Mouse (Mus musculus) neural tube, embryonic 12.5 days (tissue): ENCODE measurements around the gene Bcl7c. TPM values are rescaled to one million over a fixed set of nuclear protein-coding genes. Genes with fewer than 3 reads are reported as not detected.
"Not testable (repeated sequence)": the region's sequence is repeated elsewhere in the genome, so short reads cannot be mapped to it uniquely, and the experiment has no call there.

Experiments used
- ATAC-seq: fragments of 200-750 bp; cut with Nextera tagmentation; 2 replicates; pipeline ENCODE4 v1.8.0; 2017; ENCODE audit warnings: low read depth, mild to moderate bottlenecking, moderate TSS enrichment, moderate library complexity; ENCODE audit not compliant: low FRiP score
- H3K27ac ChIP-seq: fragments of 300-500 bp; sonication (generic); 2 replicates; pipeline ENCODE4 v1.5.1; 2016
- H3K27me3 ChIP-seq: fragments of 300-500 bp; sonication (generic); replicated peaks from 2 replicates; pipeline ENCODE4 v1.6.1; 2016; ENCODE audit warnings: mild to moderate bottlenecking
- H3K36me3 ChIP-seq: fragments of 300-500 bp; sonication (generic); 2 replicates; pipeline ENCODE4 v1.6.1; 2016; ENCODE audit warnings: mild to moderate bottlenecking
- H3K4me1 ChIP-seq: fragments of 300-500 bp; sonication (generic); 2 replicates; pipeline ENCODE4 v1.6.1; 2016
- H3K4me2 ChIP-seq: fragments of 300-500 bp; sonication (generic); replicated peaks from 2 replicates; pipeline ENCODE4 v1.6.1; 2016; ENCODE audit warnings: mild to moderate bottlenecking
- H3K4me3 ChIP-seq: fragments of 300-500 bp; sonication (generic); 2 replicates; pipeline ENCODE4 v1.5.1; 2016
- H3K9ac ChIP-seq: fragments of 300-500 bp; sonication (generic); 2 replicates; pipeline ENCODE4 v1.6.1; 2016; ENCODE audit warnings: mild to moderate bottlenecking
- H3K9me3 ChIP-seq: fragments of 300-500 bp; sonication (generic); 2 replicates; pipeline ENCODE4 v1.6.1; 2016; ENCODE audit warnings: mild to moderate bottlenecking
- WGBS: fragments of 180-500 bp; shearing (Covaris S2); methylation state at CpG from one replicate; pipeline ENCODE4 v1.1.7; 2016; 5-methylcytosine and 5-hydroxymethylcytosine counted together
- polyA plus RNA-seq: library from polyadenylated mRNA; unstranded; fragments of >200 nt; fragmentation: Nextera tagmentation; extraction: Ambion mirVana; gene quantifications from 2 replicates; pipeline ENCODE4 v1.2.1, GENCODE M21; 2016

The Bcl7c gene
- polyA plus RNA-seq, 1 experiment from 2014 or later = 71.1 TPM

DNA sequence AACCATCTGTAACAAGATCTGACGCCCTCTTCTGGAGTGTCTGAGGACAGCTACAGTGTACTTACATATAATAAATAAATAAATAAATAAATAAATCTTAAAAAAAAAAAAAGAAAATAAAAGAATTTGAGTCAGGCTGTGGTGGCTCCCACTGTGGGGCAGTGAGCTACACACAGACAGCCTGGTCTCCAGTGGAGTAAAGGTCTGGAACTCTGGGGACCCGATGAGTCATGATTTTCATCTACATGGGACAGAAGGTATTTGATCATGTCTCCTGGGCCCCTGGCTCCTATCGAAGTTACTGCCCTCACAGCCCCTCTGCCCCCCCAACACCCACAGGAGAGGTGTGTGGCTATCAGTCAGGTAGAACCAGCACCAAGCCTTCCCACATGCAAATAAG, 57.1 kb downstream of the Bcl7c start:
- WGBS = 76% methylated on average over 2 of the region's 3 CpGs
- ATAC-seq = no peak
- Histone ChIP-seq H3K36me3 (no peaks in the 10 kb centered on the region), H3K4me3 (no peak overlapping the region), H3K27me3 (no peaks in the 10 kb centered on the region; the same call in 1 of the 2 replicates), H3K4me2 (peak overlapping the region; percentile 26), H3K9ac (no peak overlapping the region), H3K9me3 (no peaks in the 10 kb centered on the region), H3K27ac (no peak overlapping the region), H3K4me1 (no peaks in the 10 kb centered on the region)

DNA sequence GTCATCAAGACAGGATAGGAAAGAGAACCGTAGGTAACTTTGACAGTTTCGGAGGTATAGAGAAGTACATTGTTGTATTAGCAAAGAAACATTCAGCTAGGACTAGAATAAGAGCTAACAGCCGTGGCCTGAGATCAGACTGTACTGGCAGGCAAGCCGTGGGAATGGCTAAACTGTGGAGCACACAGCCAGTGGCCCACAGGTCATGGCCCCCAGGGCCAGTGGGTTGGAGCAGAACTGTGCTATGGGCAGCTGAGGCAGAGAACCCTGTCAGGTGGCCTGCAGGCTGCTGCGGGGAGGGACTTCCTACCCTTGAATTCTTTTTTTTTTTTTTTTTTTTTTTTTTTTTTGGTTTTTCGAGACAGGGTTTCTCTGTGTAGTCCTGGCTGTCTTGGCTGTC, 59.5 kb downstream of the Bcl7c start:
- Histone ChIP-seq H3K9ac (no peak overlapping the region), H3K27me3 (no peaks in the 10 kb centered on the region; the same call in 1 of the 2 replicates), H3K4me2 (no peak overlapping the region), H3K4me1 (no peaks in the 10 kb centered on the region), H3K4me3 (no peak overlapping the region), H3K27ac (no peak overlapping the region), H3K36me3 (no peaks in the 10 kb centered on the region), H3K9me3 (no peaks in the 10 kb centered on the region)
- 84% methylated on average over 6 of the region's 6 CpGs for WGBS
- no peak for ATAC-seq

DNA sequence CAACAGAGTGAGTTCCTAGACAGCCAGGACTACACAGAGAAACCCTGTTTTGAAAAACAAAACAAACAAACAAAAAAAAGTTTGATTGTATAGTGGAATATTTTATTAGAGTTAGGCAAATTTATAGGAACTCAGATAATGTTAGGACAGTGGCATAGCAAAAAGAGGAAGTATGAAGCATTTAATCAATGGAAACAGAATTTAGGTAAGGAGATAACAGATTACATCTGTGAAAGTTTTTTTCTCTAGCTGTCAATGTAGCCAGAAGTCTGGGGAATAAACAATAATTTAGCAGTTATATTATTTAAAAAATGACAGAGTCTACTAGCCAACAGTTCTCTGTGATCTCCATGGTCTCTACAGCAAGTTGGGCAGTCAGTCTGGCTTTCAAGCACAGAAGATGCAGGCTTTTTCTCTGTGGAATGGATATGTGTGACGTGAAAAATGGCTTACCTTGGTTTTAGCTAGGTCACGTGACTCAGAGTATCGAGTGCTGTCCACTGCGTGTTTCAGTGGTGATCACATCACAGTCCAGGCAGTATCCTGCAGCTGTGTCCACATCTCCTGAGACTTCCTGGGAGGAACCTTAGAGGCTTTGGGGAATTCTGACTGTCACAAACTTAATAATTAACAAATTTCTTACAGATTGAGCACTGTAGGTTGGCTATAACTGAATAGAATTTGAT, 60.1 kb downstream of the Bcl7c start:
- Histone ChIP-seq H3K9me3 (no peaks in the 10 kb centered on the region), H3K9ac (no peak overlapping the region), H3K36me3 (no peaks in the 10 kb centered on the region), H3K4me3 (no peak overlapping the region), H3K27ac (no peak overlapping the region), H3K4me2 (no peak overlapping the region), H3K4me1 (no peaks in the 10 kb centered on the region), H3K27me3 (no peaks in the 10 kb centered on the region; the same call in 1 of the 2 replicates)
- WGBS = 84% methylated on average over 4 of the region's 4 CpGs
- ATAC-seq = no peak

DNA sequence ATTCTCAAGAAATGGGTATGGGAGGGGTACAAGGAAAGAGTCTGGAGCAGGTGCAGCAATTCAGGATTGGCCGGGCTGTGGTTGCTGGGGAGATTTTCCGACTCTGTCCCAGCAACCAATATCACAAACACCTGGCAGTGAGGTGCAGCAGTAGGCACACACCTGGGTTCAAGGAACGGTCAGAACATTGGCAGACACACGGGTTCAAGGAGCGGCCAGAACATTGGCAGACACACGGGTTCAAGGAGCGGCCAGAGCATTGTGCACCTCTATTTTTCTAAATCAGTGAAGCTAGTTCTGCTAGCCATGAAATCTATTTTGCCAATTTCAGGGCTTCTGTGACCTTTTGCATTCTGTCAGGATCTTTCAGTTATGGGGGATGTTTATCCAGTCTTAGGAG, 61.2 kb downstream of the Bcl7c start:
- H3K27ac ChIP-seq, H3K4me3 ChIP-seq, H3K4me2 ChIP-seq, H3K27me3 ChIP-seq, H3K4me1 ChIP-seq, H3K9me3 ChIP-seq, ATAC-seq, H3K9ac ChIP-seq, H3K36me3 ChIP-seq: not testable (repeated sequence)
- WGBS = 92% methylated on average over 7 of the region's 7 CpGs

DNA sequence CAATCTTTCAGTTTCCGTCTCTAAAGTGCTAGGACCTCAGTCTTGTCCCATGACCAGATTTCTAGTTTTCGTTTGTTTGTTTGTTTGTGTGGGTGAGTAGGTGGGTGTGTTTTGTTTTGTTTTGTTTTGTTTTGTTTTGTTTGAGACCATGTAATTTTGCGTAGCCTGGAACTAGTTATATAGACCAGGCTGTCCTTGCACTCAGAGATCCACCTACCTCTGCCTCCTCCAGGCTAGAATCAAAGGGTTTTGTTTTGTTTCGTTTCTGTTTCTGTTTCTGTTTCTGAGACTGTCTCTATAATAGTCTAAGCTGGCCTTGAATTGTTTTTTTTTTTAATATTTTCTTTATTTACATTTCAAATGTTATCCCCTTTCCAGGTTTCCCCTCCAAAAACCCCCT, 62.4 kb downstream of the Bcl7c start:
- 87% methylated on average over 4 of the region's 4 CpGs for WGBS
- Histone ChIP-seq H3K4me1 (no peaks in the 10 kb centered on the region), H3K4me3 (no peak overlapping the region), H3K4me2 (no peak overlapping the region), H3K36me3 (no peaks in the 10 kb centered on the region), H3K27ac (no peak overlapping the region), H3K9ac (no peak overlapping the region), H3K9me3 (no peaks in the 10 kb centered on the region), H3K27me3 (no peaks in the 10 kb centered on the region; the same call in 1 of the 2 replicates)
- ATAC-seq = no peak

DNA sequence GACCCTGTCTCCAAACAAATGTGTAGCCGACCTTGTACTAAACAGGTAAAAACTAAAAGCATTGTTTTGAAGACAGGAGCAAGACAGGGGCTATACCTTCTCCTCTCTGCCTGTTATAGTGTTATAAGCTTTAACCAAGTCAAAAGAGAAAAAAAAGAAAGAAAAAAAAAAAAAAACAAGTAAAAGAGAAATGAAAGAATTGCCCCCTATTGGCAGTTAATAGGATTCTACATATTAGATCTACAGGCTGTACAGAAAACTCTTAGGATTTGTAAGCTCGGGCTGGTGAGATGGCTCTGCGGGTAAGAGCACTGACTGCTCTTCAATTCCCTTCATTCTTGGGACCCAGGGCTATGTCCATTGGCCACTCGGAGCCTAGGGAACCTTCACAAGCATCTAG, 66.5 kb downstream of the Bcl7c start:
- Histone ChIP-seq H3K4me1 (peaks cover 4% of the 10 kb centered on the region), H3K9me3 (no peaks in the 10 kb centered on the region), H3K36me3 (no peaks in the 10 kb centered on the region), H3K9ac (no peak overlapping the region), H3K4me2 (no peak overlapping the region), H3K4me3 (no peak overlapping the region), H3K27ac (no peak overlapping the region), H3K27me3 (no peaks in the 10 kb centered on the region)
- ATAC-seq = no peak
- 81% methylated on average over 4 of the region's 4 CpGs for WGBS

DNA sequence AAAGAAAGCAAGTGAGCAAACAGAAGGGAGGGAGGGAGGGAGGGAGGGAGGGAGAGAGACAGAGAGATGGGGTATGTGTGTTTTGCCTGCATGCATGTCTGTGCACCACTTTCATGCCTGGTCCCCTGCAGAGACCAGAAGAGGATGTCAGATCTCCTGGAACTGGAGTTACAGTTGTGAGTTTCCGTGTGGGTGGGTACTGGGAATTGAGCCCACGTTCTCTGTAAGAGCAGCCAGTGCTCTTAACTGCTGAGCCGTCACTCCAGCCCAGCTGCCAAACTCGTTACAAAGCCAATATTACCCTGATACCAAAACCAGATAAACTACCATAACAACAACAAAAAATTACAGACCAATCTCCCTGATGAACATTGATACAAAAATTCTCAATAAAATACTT, 67.5 kb downstream of the Bcl7c start:
- 48% methylated on average over 4 of the region's 4 CpGs for WGBS
- Histone ChIP-seq H3K36me3 (no peaks in the 10 kb centered on the region), H3K4me1 (peaks cover 6% of the 10 kb centered on the region), H3K27ac (no peak overlapping the region), H3K27me3 (no peaks in the 10 kb centered on the region), H3K4me3 (no peak overlapping the region), H3K9me3 (no peaks in the 10 kb centered on the region), H3K4me2 (no peak overlapping the region), H3K9ac (no peak overlapping the region)
- ATAC-seq = no peak

DNA sequence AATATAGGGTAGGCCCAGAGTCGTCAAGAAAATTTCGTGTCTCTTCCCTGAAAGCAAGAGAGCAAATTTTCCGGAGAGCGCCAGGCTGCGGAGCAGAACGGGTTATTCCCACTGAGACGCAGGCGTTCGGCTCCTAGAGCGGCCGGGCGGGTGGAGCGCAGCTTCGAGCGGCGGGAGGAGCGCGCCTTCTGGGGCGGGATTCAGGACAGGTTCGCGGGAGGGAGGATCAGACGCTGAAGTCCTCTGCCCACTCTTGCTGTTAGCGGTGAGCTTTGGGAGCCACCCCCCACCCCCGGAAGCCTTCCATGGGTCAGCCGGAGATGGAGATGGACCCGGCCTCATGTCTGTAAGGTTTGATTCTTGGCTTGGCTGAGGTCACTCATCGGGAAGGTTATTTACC, 71.8 kb downstream of the Bcl7c start:
- peak overlapping the region; percentile 74 for H3K4me2 ChIP-seq
- peak overlapping the region; percentile 54 for H3K4me3 ChIP-seq
- peaks cover 6% of the 10 kb centered on the region for H3K4me1 ChIP-seq
- peak overlapping the region; percentile 69 for H3K9ac ChIP-seq
- H3K36me3 ChIP-seq = no peaks in the 10 kb centered on the region
- no peak overlapping the region for H3K27ac ChIP-seq
- H3K9me3 ChIP-seq = no peaks in the 10 kb centered on the region
- under 1% methylated on average over 27 of the region's 27 CpGs for WGBS
- ATAC-seq = peak; percentile 66
- no peaks in the 10 kb centered on the region; the same call in 1 of the 2 replicates for H3K27me3 ChIP-seq

DNA sequence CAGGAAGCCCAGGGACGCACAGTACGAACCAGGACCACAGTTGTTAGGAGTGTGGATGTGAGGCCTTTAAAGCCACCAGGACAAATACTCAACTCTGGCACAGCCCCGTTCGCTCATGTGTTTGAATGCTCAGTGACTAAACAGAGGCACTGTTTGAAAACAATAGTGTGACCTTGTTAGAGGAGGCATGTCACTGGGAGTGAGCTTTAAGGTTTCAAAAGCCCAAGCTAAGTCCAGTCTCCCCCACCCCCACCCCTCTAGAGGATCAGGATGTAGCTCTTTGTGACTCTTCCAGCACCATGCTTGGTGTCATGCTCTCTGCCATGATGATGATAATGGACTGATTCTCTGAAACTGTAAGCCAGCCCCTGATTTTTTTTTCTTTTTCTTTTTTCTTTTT, 77.3 kb downstream of the Bcl7c start:
- Histone ChIP-seq H3K4me3 (no peak overlapping the region), H3K36me3 (no peaks in the 10 kb centered on the region), H3K9ac (no peak overlapping the region), H3K27me3 (no peaks in the 10 kb centered on the region; the same call in 1 of the 2 replicates), H3K4me2 (no peak overlapping the region), H3K9me3 (no peaks in the 10 kb centered on the region), H3K27ac (no peak overlapping the region), H3K4me1 (no peaks in the 10 kb centered on the region)
- WGBS = 69% methylated on average over 4 of the region's 4 CpGs
- ATAC-seq = no peak

DNA sequence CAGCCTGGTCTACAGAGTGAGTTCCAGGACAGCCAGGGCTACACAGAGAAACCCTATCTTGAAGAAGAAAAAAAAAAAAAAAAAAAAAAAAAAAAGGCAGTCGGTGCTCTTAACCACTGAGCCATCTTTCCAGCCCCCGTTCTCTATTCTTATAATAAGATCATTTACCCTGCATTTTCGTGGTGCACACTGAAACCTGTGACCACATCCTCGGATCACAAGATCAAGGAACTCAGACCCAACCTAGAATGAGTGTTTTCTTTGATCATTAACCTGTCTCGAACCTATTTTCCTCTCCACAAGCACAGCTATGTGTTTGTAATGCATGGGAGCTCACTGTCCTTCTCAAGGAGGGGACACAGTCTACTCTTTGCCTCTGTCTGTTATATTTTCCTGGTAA, 80.1 kb downstream of the Bcl7c start:
- no peak overlapping the region for H3K4me3 ChIP-seq
- H3K27me3 ChIP-seq = no peaks in the 10 kb centered on the region
- no peak overlapping the region for H3K27ac ChIP-seq
- no peaks in the 10 kb centered on the region for H3K36me3 ChIP-seq
- no peaks in the 10 kb centered on the region for H3K4me1 ChIP-seq
- no peaks in the 10 kb centered on the region for H3K9me3 ChIP-seq
- no peak for ATAC-seq
- 80% methylated on average over 5 of the region's 5 CpGs for WGBS
- no peak overlapping the region for H3K4me2 ChIP-seq
- no peak overlapping the region for H3K9ac ChIP-seq

DNA sequence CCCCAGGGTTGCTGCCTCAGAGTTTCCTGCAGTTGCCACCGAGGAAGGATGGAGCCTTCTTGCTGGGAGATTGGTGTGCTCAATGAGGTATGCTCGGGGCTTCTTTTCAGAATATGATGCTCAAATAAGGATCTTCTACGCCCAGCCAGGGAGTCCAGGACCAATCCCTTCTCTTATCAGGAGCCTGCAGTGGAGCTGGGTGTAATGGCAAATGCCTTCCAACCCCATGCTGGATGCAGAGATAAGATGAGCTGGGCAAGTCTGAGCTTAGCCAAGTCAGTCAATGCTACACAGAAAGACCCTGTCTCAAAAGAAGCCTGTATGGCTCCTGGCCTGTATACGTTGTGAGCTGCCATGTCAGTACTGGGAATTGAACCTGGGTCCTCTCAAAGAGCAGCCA, 82.3 kb downstream of the Bcl7c start:
- Histone ChIP-seq H3K27me3 (no peaks in the 10 kb centered on the region), H3K36me3 (no peaks in the 10 kb centered on the region), H3K4me1 (no peaks in the 10 kb centered on the region), H3K9ac (no peak overlapping the region), H3K4me2 (no peak overlapping the region), H3K4me3 (no peak overlapping the region), H3K27ac (no peak overlapping the region), H3K9me3 (no peaks in the 10 kb centered on the region)
- ATAC-seq = no peak
- WGBS = 86% methylated on average over 4 of the region's 4 CpGs

DNA sequence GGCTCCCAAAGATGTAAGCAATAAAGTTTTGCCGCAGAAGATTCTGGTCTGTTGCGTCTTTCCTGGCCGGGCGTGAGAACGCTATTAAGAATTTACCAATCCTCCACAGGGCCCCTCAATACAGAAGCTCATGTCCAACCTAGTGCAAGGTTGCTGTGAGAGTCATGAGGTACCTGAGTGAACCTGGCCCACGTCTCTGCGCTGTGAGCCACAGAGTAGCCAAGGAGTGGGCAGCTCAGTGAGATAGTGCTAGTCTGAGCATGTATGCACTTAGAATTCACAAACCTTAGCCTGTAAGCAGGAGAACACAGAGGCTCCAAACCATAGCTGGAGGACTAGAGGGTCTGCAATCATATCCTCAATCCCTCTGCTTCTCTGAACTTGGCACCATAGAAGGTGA, 82.7 kb downstream of the Bcl7c start:
- Histone ChIP-seq H3K4me3 (no peak overlapping the region), H3K4me2 (no peak overlapping the region), H3K27me3 (no peaks in the 10 kb centered on the region), H3K27ac (no peak overlapping the region), H3K9ac (no peak overlapping the region), H3K4me1 (no peaks in the 10 kb centered on the region), H3K9me3 (no peaks in the 10 kb centered on the region), H3K36me3 (no peaks in the 10 kb centered on the region)
- WGBS = 98% methylated on average over 7 of the region's 7 CpGs
- ATAC-seq = no peak

DNA sequence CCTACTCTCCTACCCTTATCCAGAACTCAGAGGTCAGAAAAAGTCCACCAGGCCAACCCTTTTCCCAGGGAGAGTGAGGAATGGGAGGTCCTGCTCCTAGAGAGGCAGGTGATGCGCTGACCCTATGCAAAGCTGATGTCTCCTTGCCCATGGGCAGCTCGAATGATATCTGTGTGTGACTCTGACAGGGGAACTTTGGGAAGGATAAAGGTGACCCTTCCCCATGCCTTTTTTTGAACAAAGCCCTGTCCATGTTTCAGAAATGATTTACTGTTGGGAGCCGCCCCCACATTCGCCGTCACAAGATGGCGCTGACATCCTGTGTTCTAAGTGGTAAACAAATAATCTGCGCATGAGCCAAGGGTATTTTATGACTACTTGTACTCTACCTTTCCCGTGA, 90.3 kb downstream of the Bcl7c start:
- not testable (repeated sequence) for H3K27ac ChIP-seq, H3K27me3 ChIP-seq, H3K36me3 ChIP-seq, ATAC-seq, H3K4me2 ChIP-seq, H3K4me3 ChIP-seq, H3K9me3 ChIP-seq, H3K9ac ChIP-seq
- WGBS = 91% methylated on average over 7 of the region's 8 CpGs
- peaks cover 21% of the 10 kb centered on the region for H3K4me1 ChIP-seq
